In the genomic region with DNA sequence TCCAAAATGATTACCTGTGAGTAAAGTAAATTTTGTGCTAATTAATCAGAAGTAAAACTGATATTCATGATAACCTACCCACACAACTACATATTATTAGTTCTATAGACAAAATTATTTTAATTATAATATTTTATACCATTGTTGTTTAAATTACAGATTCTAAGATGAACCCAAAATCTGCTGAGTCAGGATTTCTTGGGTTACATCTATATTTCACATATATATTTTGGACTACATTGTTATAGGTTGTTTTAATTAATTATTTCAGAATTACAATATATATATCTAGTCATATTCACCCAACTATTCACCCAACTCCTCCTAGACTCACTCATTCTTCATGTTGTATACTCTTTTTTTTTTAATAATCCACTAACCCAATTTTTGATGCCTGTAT, we compare ENCODE assay signal across 17 mouse cellular contexts.
"Had no signal": no experiment of that assay in that cellular context is flagged by ENCODE, and none has a peak within 500 bp of the region (broad histone marks: within the 10 kb centered on the region; RNA-seq: fewer than 3 reads in every experiment).

No protein-coding gene starts in this region.

- H3K4me3 ChIP-seq: neural tube, embryonic 12.5 days; neural tube, embryonic 13.5 days; neural tube, embryonic 15.5 days; stomach, embryonic 15.5 days had no signal

- H3K27ac ChIP-seq: neural tube, embryonic 12.5 days; neural tube, embryonic 13.5 days; neural tube, embryonic 15.5 days; stomach, embryonic 15.5 days; stomach, postnatal 0 days had no signal

- H3K9me3 ChIP-seq: neural tube, embryonic 12.5 days; neural tube, embryonic 13.5 days; neural tube, embryonic 15.5 days; stomach, embryonic 15.5 days had no signal

- H3K4me1 ChIP-seq: neural tube, embryonic 12.5 days; neural tube, embryonic 13.5 days; neural tube, embryonic 15.5 days; stomach, embryonic 15.5 days had no signal

- H3K36me3 ChIP-seq: neural tube, embryonic 12.5 days; neural tube, embryonic 13.5 days; neural tube, embryonic 15.5 days; stomach, embryonic 15.5 days had no signal

- DNase-seq: retina, postnatal 1 day; right cerebral cortex, adult 18-20 months; right cerebral cortex, postnatal 14 days; right cerebral cortex, postnatal 25 days; right cerebral cortex, postnatal 4 days; spleen, adult 18-20 months; thymus, adult 18-20 months; thymus, adult 2 months; thymus, postnatal 14 days; thymus, postnatal 25 days; thymus, postnatal 36 days; thymus, postnatal 4 days had no signal

- H3K27me3 ChIP-seq: neural tube, embryonic 12.5 days; neural tube, embryonic 13.5 days; neural tube, embryonic 15.5 days; stomach, embryonic 15.5 days had no signal

- H3K9ac ChIP-seq: neural tube, embryonic 12.5 days; neural tube, embryonic 13.5 days; neural tube, embryonic 15.5 days; stomach, embryonic 15.5 days had no signal

- H3K4me2 ChIP-seq: neural tube, embryonic 12.5 days; neural tube, embryonic 13.5 days; neural tube, embryonic 15.5 days; stomach, embryonic 15.5 days had no signal
